Mouse (Mus musculus) bone marrow, adult 2 months (tissue): Measurements from ENCODE around the gene Olfr61. TPM values are rescaled to one million over a fixed set of nuclear protein-coding genes. Genes with fewer than 3 reads are reported as not detected.
"Not testable (repeated sequence)": the region's sequence is repeated elsewhere in the genome, so short reads cannot be mapped to it uniquely, and the experiment has no call there.

Source experiments
- H3K27ac ChIP-seq: fragments of 200-500 bp; 2 replicates; pipeline ENCODE4 v1.5.1; 2012; ENCODE audit warnings: low read depth, mild to moderate bottlenecking, control low read depth, inconsistent platforms, low read length; ENCODE audit not compliant: control insufficient read depth, poor library complexity, insufficient read depth
- H3K4me1 ChIP-seq: fragments of 200-500 bp; 2 replicates; pipeline ENCODE4 v1.6.1; 2011; ENCODE audit warnings: low read length; ENCODE audit not compliant: control insufficient read depth, insufficient read depth
- H3K4me3 ChIP-seq: fragments of 200-500 bp; replicated peaks from 2 replicates; pipeline ENCODE3; 2011; ENCODE audit warnings: mild to moderate bottlenecking, low read depth, low read length, control low read depth; ENCODE audit not compliant: control insufficient read depth
- CTCF ChIP-seq: fragments of 200-500 bp; IDR thresholded peaks from 2 replicates; pipeline ENCODE4 v1.5.1; 2011; ENCODE audit warnings: low read length, control low read depth; ENCODE audit not compliant: control insufficient read depth, insufficient read depth
- POLR2A ChIP-seq: fragments of 200-500 bp; IDR thresholded peaks from 2 replicates; pipeline ENCODE4 v1.6.1; 2011; ENCODE audit warnings: low read depth, mild to moderate bottlenecking, control low read depth, low read length, borderline replicate concordance; ENCODE audit not compliant: control insufficient read depth
- WGBS: fragments of 180-500 bp; shearing (Covaris S2); methylation state at CpG from one replicate; pipeline ENCODE4 v1.1.7; 2018; 5-methylcytosine and 5-hydroxymethylcytosine counted together
- polyA plus RNA-seq: library from polyadenylated mRNA; stranded (reverse); fragments of >200 nt; gene quantifications from 2 replicates; pipeline ENCODE4 v1.2.4, GENCODE M21; 2011; ENCODE audit warnings: low replicate concordance; ENCODE audit not compliant: missing spikeins, insufficient read depth, insufficient read length

Olfr61 gene
- polyA plus RNA-seq: not detected in 2 replicates

- 67% methylated on average over 3 of the region's 3 CpGs for WGBS
- not testable (repeated sequence) for H3K4me1 ChIP-seq, H3K27ac ChIP-seq, H3K4me3 ChIP-seq
Observed at GRCm38 (mm10) chr7:140628670-140629069, at the start of gene Olfr61. TSS of gene Olfr61 (plus strand) at chr7:140628970.

GRCm38 (mm10) chr7:140600969-140601368 lies 27.8 kb upstream of the Olfr61 start, which contains the start of gene Olfr46:
TSS of gene Olfr46 (plus strand) at chr7:140601269.
- 74% methylated on average over 2 of the region's 2 CpGs for WGBS
- not testable (repeated sequence) for H3K4me1 ChIP-seq, H3K27ac ChIP-seq, H3K4me3 ChIP-seq

DNA sequence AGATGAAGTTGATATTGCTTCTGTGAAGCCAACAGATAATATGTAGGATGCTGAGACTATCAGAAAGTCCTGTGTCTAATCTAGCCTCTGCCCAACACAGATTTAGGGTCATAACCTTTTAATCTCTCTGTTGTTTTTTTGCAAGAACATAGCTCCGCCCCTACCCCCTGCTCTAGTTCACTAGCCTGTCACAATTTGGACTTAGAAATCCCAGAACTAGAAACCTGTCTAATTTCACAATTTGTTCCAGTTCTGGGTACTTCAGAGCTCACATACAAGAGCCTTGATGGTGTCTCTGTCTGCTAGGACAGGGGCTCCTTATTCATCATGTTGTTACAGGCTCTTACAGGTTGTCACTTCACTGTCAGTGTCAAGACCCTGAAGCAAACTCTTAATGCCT lies 1.8 kb downstream of the Olfr61 start:
- WGBS: 63% methylated on average over 1 of the region's 1 CpGs
- TF ChIP-seq CTCF (no peak), POLR2A (no peak)
- H3K4me3 ChIP-seq: no peak overlapping the region
- no peak overlapping the region for H3K27ac ChIP-seq
- H3K4me1 ChIP-seq: no peaks in the 10 kb centered on the region

DNA sequence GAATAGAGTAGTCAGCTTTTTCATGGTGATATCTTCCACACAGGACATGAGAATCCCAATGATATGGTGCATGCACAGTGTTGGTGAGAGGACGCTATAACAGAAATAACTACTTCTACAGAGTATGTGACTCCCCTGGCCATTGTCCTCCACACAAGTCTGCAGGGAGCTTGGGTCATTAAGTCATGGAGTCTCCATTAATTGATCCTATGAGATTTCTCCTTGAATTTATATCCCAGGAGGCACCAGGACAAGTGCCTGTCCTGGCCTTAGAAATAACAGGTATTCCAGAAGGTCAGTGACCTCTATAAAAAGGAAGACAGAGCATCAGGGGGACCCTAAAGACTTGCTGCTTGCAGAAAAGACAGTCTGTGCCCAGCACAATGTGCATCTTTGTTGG lies 17.4 kb downstream of the Olfr61 start, which contains the start of gene Olfr53:
Gene Olfr53 (plus strand): TSS at position 301 of the 400 bp plus-strand sequence.
- Histone ChIP-seq H3K4me3 (no peak within 1 kb of the TSS), H3K27ac (no peak within 1 kb of the TSS), H3K4me1 (no peaks in the 10 kb centered on the region)
- TF ChIP-seq CTCF (no peak), POLR2A (no peak)
- 70% methylated on average over 1 of the region's 1 CpGs for WGBS

DNA sequence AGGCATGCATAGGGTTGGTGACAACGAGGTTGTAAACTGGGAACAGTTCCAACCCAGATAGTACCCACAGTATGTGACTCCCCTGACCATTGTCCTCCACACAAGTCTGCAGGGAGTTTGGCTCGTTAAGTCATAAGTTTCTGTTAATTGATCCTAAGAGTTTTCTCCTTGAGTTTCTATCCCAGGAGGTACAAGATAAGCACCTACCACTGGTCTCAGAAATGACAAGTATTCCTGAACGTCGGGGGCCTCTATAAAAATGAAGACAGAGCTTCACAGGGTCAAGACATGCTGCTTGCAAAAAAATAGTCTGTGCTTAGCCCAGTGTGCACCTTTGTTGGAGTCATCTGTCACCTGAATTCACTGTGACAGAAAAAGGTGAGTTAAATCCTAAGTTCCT lies 30.9 kb downstream of the Olfr61 start, which contains the start of gene Olfr539:
Gene Olfr539 (plus strand): TSS at position 301 of the 400 bp plus-strand sequence.
- TF ChIP-seq POLR2A (no peak), CTCF (no peak)
- no peak within 1 kb of the TSS for H3K4me3 ChIP-seq
- no peaks in the 10 kb centered on the region for H3K4me1 ChIP-seq
- WGBS: 73% methylated on average over 4 of the region's 4 CpGs
- no peak within 1 kb of the TSS for H3K27ac ChIP-seq

DNA sequence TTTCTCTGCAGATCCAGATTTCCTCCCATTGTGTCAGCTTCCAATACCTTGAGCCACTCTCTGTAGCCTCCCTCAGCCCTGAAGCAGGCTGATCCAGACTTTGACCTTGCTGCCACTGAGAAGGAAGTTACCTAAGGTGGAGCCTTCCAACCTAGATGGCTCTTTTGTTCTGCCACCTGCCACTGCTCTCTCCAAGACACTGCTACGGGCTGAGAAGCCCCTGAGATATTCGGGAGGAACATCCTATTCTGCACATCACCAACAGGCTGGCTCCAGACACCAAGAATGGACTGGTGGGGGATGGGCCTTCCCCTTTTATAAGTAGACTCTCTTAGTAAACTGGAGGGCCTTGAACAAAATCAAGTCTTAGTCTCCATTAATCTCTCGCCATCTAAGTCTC lies 41.9 kb downstream of the Olfr61 start:
- H3K27ac ChIP-seq, H3K4me1 ChIP-seq, H3K4me3 ChIP-seq: not testable (repeated sequence)
- WGBS: 67% methylated on average over 3 of the region's 3 CpGs

DNA sequence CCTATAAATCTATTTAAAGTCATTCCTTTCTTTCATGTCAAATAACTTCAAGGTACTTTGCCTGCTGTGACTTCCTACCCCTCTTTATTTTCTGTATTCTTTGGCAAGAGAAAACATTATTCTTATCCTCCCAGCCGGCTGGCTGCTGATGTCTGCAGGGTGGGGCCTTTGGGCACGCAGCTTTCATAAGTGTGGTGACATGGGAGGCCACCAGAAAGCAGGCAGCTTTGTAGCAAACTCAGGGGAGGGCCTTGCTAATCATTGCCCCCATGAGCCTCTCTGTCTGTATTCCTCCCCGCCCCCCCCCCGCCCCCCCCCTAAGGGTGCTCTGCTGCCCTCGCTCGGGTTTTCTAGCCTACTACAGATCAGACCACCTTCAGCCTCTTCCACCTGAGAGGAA lies 47.1 kb downstream of the Olfr61 start:
- WGBS: 6% methylated on average over 4 of the region's 6 CpGs
- TF ChIP-seq CTCF (no peak), POLR2A (no peak)
- Histone ChIP-seq H3K27ac (no peak overlapping the region), H3K4me3 (no peak overlapping the region), H3K4me1 (no peaks in the 10 kb centered on the region)

GRCm38 (mm10) chr7:140679591-140679990 lies 50.8 kb downstream of the Olfr61 start:
- 48% methylated on average over 4 of the region's 4 CpGs for WGBS
- H3K4me1 ChIP-seq, H3K4me3 ChIP-seq, H3K27ac ChIP-seq: not testable (repeated sequence)

DNA sequence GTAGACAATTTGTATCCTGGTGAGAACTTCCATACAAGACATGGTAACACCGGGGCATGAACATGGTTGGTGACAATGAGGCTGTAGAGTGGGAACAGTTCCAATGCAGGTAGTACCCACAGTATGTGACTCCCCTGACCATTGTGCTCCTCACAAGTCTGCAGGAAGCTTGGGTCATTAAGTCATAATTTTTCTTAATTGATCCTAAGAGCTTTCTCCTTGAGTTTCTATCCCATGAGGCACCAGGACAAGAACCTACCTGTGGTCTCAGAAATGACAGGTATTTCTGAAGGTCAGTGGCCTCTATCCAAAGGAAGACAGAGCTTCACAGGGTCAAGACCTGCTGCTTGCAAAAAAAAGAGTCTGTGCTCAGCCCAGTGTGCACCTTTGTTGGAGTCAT lies 52.9 kb downstream of the Olfr61 start, which contains the start of gene Olfr45:
Gene Olfr45 (plus strand): TSS at position 301 of the 400 bp plus-strand sequence.
- TF ChIP-seq CTCF: no peak
- Histone ChIP-seq H3K4me1 (no peaks in the 10 kb centered on the region), H3K4me3 (no peak within 1 kb of the TSS), H3K27ac (no peak within 1 kb of the TSS)
- 76% methylated on average over 1 of the region's 1 CpGs for WGBS

Other genes starting within 250 kb of the Olfr61 start
- not detected in 2 replicates for gene Olfr531, start 226.1 kb upstream of the Olfr61 start, polyA plus RNA-seq
- gene Olfr532, start 207.3 kb upstream of the Olfr61 start, polyA plus RNA-seq: 0.25 and 1.2 TPM in 2 replicates
- gene Olfr533, start 165.6 kb upstream of the Olfr61 start, polyA plus RNA-seq: not detected in 2 replicates
- not detected in 2 replicates for gene Olfr535, start 144.8 kb upstream of the Olfr61 start, polyA plus RNA-seq
- gene Olfr536, start 121.6 kb upstream of the Olfr61 start, polyA plus RNA-seq: not detected in 2 replicates
- gene Olfr538, start 61.1 kb upstream of the Olfr61 start, polyA plus RNA-seq: not detected in 2 replicates
- gene Olfr46, start 27.7 kb upstream of the Olfr61 start, polyA plus RNA-seq: 0.25 TPM in 1 of 2 replicates, not detected in the other
- not detected in 2 replicates for gene Olfr53, start 17.5 kb downstream of the Olfr61 start, polyA plus RNA-seq
- not detected in 2 replicates for gene Olfr539, start 31.0 kb downstream of the Olfr61 start, polyA plus RNA-seq
- 0.32 TPM in 1 of 2 replicates, not detected in the other for gene Olfr45, start 53.0 kb downstream of the Olfr61 start, polyA plus RNA-seq
- gene Olfr541, start 68.3 kb downstream of the Olfr61 start, polyA plus RNA-seq: not detected in 2 replicates
- 3.9 and 21.1 TPM in 2 replicates for gene Cyp2e1, start 134.8 kb downstream of the Olfr61 start, polyA plus RNA-seq
- gene Syce1, start 158.9 kb downstream of the Olfr61 start, polyA plus RNA-seq: not detected in 2 replicates
- 0.25 and 0.40 TPM in 2 replicates for gene Zfp941, start 193.2 kb downstream of the Olfr61 start, polyA plus RNA-seq
- 3.3 TPM in 1 of 2 replicates, not detected in the other for gene Urah, start 206.0 kb downstream of the Olfr61 start, polyA plus RNA-seq
- not detected in 2 replicates for gene Scgb1c1, start 216.6 kb downstream of the Olfr61 start, polyA plus RNA-seq
- not detected in 2 replicates for gene Odf3, start 218.8 kb downstream of the Olfr61 start, polyA plus RNA-seq
- not detected in 2 replicates for gene Gm45785, start 227.4 kb downstream of the Olfr61 start, polyA plus RNA-seq
- gene Ric8a, start 228.0 kb downstream of the Olfr61 start, polyA plus RNA-seq: 26.4 and 53.0 TPM in 2 replicates
- gene Bet1l, start 228.6 kb downstream of the Olfr61 start, polyA plus RNA-seq: 11.7 and 18.1 TPM in 2 replicates